Mouse (Mus musculus): ENCODE data around the gene Ccdc183.
A peak's percentile ranks its signal among the peaks of the same experiment; 100 is the strongest.

The Ccdc183 gene

GRCm38 (mm10) chr2:25617578-25617977, at the start of gene Ccdc183:
TSS of gene Ccdc183 (minus strand) at chr2:25617678.
- DNase-seq: no peak

- DNase-seq: no peak
Observed at GRCm38 (mm10) chr2:25666516-25666915, 49.0 kb upstream of the Ccdc183 start.

- DNase-seq: no peak
Observed at GRCm38 (mm10) chr2:25664125-25664524, 46.6 kb upstream of the Ccdc183 start.

- DNase-seq: peak; percentile 50 to 51
Observed at GRCm38 (mm10) chr2:25663511-25663910, 46.0 kb upstream of the Ccdc183 start.

GRCm38 (mm10) chr2:25661245-25661970, 43.9 kb upstream of the Ccdc183 start:
- peak in 1 of 2 experiments; percentile 13 for DNase-seq

GRCm38 (mm10) chr2:25660279-25660678, 42.8 kb upstream of the Ccdc183 start:
- DNase-seq: no peak

- no peak for DNase-seq
Observed at GRCm38 (mm10) chr2:25657652-25658051, 40.2 kb upstream of the Ccdc183 start, which contains the start of gene Lcn5. TSS of gene Lcn5 (plus strand) at chr2:25657952.

GRCm38 (mm10) chr2:25657246-25657645, 39.8 kb upstream of the Ccdc183 start:
- peak; percentile 51 to 53 for DNase-seq

- DNase-seq: peak; percentile 16 to 18
Observed at GRCm38 (mm10) chr2:25656691-25657090, 39.2 kb upstream of the Ccdc183 start.

- DNase-seq: no peak
Observed at GRCm38 (mm10) chr2:25654502-25654901, 37.0 kb upstream of the Ccdc183 start.

- DNase-seq: no peak
Observed at GRCm38 (mm10) chr2:25652902-25653301, 35.4 kb upstream of the Ccdc183 start, which contains the start of gene Lcn8. TSS of gene Lcn8 (plus strand) at chr2:25653120.

GRCm38 (mm10) chr2:25639890-25640289, 22.4 kb upstream of the Ccdc183 start:
- peak in 1 of 2 experiments; percentile 20 for DNase-seq

GRCm38 (mm10) chr2:25634046-25634445, 16.6 kb upstream of the Ccdc183 start:
- DNase-seq: no peak

- DNase-seq: no peak
Observed at GRCm38 (mm10) chr2:25633616-25634015, 16.1 kb upstream of the Ccdc183 start.

GRCm38 (mm10) chr2:25628738-25629137, 11.3 kb upstream of the Ccdc183 start:
- no peak for DNase-seq

- no peak for DNase-seq
Observed at GRCm38 (mm10) chr2:25627811-25628210, 10.3 kb upstream of the Ccdc183 start, which contains the start of gene Fcna. TSS of gene Fcna (minus strand) at chr2:25628030.

- DNase-seq: no peak
Observed at GRCm38 (mm10) chr2:25625986-25626385, 8.5 kb upstream of the Ccdc183 start.

- DNase-seq: peak; percentile 92 to 95
Observed at GRCm38 (mm10) chr2:25621229-25622200, 4.0 kb upstream of the Ccdc183 start, which contains the start of gene Tmem141. TSS of gene Tmem141 (minus strand) at chr2:25622005.

- no peak for DNase-seq
Observed at GRCm38 (mm10) chr2:25620852-25621228, 3.4 kb upstream of the Ccdc183 start.

- DNase-seq: no peak
Observed at GRCm38 (mm10) chr2:25620386-25620785, 2.9 kb upstream of the Ccdc183 start.

- DNase-seq: no peak
Observed at GRCm38 (mm10) chr2:25616398-25616797, 1.1 kb downstream of the Ccdc183 start.

- DNase-seq: no peak
Observed at GRCm38 (mm10) chr2:25608671-25609070, 8.8 kb downstream of the Ccdc183 start.
